Mouse (Mus musculus) yolk sac, embryonic 10.5 days (tissue): ENCODE results near the gene Ctla4.
A peak's percentile ranks its signal among the peaks of the same experiment; 100 is the strongest.

Experiments
- DNase-seq: peaks from one replicate; pipeline ENCODE4 v3.0.0-alpha.2; 2017; ENCODE audit warnings: low spot score

Ctla4 gene

GRCm38 (mm10) chr1:60886981-60887380, at the start of gene Ctla4:
TSS of gene Ctla4 (plus strand) at chr1:60887000.
- DNase-seq = no peak

- no peak for DNase-seq
Measured at GRCm38 (mm10) chr1:60839161-60839560, 47.6 kb upstream of the Ctla4 start.

- DNase-seq = no peak
Measured at GRCm38 (mm10) chr1:60845318-60846060, 41.3 kb upstream of the Ctla4 start.

GRCm38 (mm10) chr1:60846616-60847275, 40.1 kb upstream of the Ctla4 start:
- DNase-seq = no peak

- DNase-seq = no peak
Measured at GRCm38 (mm10) chr1:60849112-60849511, 37.7 kb upstream of the Ctla4 start.

- DNase-seq = no peak
Measured at GRCm38 (mm10) chr1:60849816-60850215, 37.0 kb upstream of the Ctla4 start.

- DNase-seq = no peak
Measured at GRCm38 (mm10) chr1:60851041-60851781, 35.6 kb upstream of the Ctla4 start.

- DNase-seq = no peak
Measured at GRCm38 (mm10) chr1:60852075-60852769, 34.6 kb upstream of the Ctla4 start.

- DNase-seq = no peak
Measured at GRCm38 (mm10) chr1:60852770-60853147, 34.0 kb upstream of the Ctla4 start.

- no peak for DNase-seq
Measured at GRCm38 (mm10) chr1:60853330-60853956, 33.4 kb upstream of the Ctla4 start.

- no peak for DNase-seq
Measured at GRCm38 (mm10) chr1:60853991-60854390, 32.8 kb upstream of the Ctla4 start.

- no peak for DNase-seq
Measured at GRCm38 (mm10) chr1:60857351-60858220, 29.2 kb upstream of the Ctla4 start.

- DNase-seq = no peak
Measured at GRCm38 (mm10) chr1:60859159-60859558, 27.6 kb upstream of the Ctla4 start.

GRCm38 (mm10) chr1:60859842-60860241, 27.0 kb upstream of the Ctla4 start:
- DNase-seq = no peak

GRCm38 (mm10) chr1:60860357-60860946, 26.3 kb upstream of the Ctla4 start:
- peak; percentile 48 for DNase-seq

- no peak for DNase-seq
Measured at GRCm38 (mm10) chr1:60860955-60861354, 25.8 kb upstream of the Ctla4 start.

- DNase-seq = no peak
Measured at GRCm38 (mm10) chr1:60861431-60861830, 25.4 kb upstream of the Ctla4 start.

- DNase-seq = no peak
Measured at GRCm38 (mm10) chr1:60862510-60862909, 24.3 kb upstream of the Ctla4 start.

- DNase-seq = peak; percentile 46
Measured at GRCm38 (mm10) chr1:60862951-60863461, 23.8 kb upstream of the Ctla4 start.

- no peak for DNase-seq
Measured at GRCm38 (mm10) chr1:60863701-60864100, 23.1 kb upstream of the Ctla4 start.
